Mouse (Mus musculus): ENCODE measurements around the gene Prr3. TPM values are rescaled to one million over a fixed set of nuclear protein-coding genes. Genes with fewer than 3 reads are reported as not detected.

Gene Prr3
- polyA plus RNA-seq, 1 experiment from 2014 or later = 46.6 TPM

DNA sequence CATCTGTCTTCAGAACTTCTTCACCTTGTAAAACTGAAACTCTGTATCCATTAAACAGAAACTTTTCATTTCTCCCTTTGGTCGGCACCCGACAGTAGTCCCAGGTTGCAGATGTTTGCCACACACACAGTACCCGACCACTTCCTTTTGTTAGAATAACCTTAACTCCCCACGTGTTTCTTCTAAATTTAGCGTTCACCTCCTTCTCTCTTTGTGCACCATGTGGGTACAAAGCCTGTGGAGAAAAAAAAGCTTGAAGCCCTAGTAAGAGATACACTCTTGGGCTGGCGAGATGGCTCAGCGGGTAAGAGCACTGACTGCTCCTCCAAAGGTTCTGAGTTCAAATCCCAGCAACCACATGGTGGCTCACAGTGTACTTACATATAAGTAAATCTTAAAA is 19.3 kb upstream of the Prr3 start:
- Histone ChIP-seq H3K9me3 (ENCODE audit: low read length) (no peaks in the 10 kb centered on the region), H3K27ac (ENCODE audit: low read length) (no peak overlapping the region), H3K4me1 (ENCODE audit: insufficient read depth, low read length) (peaks cover 8% of the 10 kb centered on the region), H3K27me3 (ENCODE audit: insufficient read depth, low read length) (no peaks in the 10 kb centered on the region), H3K4me2 (replicated peaks; ENCODE audit: low read depth, low read length) (no peak overlapping the region), H3K9ac (replicated peaks; ENCODE audit: low read length) (no peak overlapping the region), H3K4me3 (ENCODE audit: low read length) (no peak overlapping the region), H3K36me3 (ENCODE audit: insufficient read depth, low read length) (no peaks in the 10 kb centered on the region)
- 84% methylated on average over 7 of the region's 7 CpGs for WGBS
- no peak for ATAC-seq (ENCODE audit: low FRiP score, low TSS enrichment)

DNA sequence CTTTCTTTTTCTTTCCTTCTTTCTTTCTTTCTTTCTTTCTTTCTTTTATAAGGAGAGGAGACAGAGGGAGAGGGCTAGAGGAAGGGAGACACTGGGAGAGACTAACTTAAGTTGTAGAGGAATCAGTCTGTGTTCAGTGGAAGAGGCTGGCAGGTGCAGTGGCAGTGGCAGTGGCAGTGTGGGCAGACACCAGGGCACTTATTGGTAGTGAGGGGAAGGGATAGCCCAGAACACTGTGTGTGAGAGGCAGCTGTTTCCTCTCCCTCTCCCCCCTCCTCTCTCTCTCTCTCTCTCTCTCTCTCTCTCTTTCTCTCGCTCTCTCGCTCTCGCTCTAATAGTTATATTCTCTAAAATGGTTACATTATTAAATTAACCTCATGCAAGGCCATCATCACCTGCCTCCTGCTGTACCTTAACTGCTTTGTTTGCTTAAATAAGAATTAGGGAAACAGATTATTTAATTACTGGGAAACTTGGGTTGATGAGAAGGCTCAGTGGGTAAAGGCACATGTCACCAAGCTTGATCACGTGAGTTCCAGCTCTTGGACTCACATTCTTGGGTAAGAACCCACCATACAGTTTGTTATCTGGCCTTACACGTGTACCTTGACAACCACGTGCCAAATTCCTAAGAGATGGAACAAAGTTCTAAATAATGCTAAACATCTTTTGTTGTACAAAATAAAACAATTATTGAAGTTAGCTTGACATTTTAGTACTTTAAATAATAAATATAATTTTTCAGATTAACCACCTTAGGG is 18.7 kb upstream of the Prr3 start:
- H3K4me1 ChIP-seq (ENCODE audit: insufficient read depth, low read length) = peaks cover 8% of the 10 kb centered on the region
- H3K9me3 ChIP-seq (ENCODE audit: low read length) = no peaks in the 10 kb centered on the region
- no peaks in the 10 kb centered on the region for H3K27me3 ChIP-seq (ENCODE audit: insufficient read depth, low read length)
- no peak overlapping the region for H3K9ac ChIP-seq (replicated peaks; ENCODE audit: low read length)
- ATAC-seq (ENCODE audit: low FRiP score, low TSS enrichment) = no peak
- H3K4me3 ChIP-seq (ENCODE audit: low read length) = no peak overlapping the region
- 90% methylated on average over 6 of the region's 6 CpGs for WGBS
- no peak overlapping the region for H3K4me2 ChIP-seq (replicated peaks; ENCODE audit: low read depth, low read length)
- no peak overlapping the region for H3K27ac ChIP-seq (ENCODE audit: low read length)
- H3K36me3 ChIP-seq (ENCODE audit: insufficient read depth, low read length) = no peaks in the 10 kb centered on the region

DNA sequence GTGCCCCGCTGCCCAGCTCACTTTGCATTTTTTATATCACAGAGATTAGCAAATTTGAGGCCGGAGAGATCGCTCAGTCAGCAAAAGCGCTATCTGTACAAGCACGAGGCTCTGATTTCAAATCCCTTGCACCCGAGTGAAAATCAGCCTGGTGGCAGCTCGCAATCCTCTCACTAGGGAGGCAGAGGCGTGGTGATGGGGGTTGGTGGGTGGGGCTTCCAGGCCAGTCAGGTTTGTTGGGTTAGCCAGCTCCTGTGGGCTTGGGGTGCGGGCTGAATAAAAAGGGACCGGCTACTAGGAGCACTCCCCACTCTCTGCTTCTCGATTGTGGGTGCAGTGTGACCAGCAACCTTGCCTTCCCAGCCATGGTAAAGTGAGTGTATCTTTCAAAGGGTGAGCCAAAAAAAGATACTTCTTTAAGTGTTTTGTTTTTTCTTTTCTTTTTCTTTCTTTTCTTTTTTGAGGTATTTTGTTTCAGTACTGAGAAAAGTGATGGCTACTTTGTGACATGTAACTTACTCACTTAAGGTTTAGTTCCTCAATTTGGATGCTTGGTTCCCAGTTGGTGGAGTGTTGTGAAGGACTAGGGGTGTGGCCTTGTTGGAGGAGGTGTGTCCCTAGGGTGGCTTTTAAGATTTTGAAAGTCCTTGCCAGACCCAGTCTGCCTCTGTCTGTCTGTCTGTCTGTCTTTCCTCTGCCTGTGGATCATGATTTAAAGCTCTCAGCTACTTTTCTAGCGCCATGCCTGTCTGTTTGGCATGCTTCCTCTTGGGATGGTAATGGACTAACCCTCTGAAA is 17.9 kb upstream of the Prr3 start:
- Histone ChIP-seq H3K4me2 (replicated peaks; ENCODE audit: low read depth, low read length) (no peak overlapping the region), H3K9ac (replicated peaks; ENCODE audit: low read length) (no peak overlapping the region), H3K27me3 (ENCODE audit: insufficient read depth, low read length) (no peaks in the 10 kb centered on the region), H3K4me1 (ENCODE audit: insufficient read depth, low read length) (peaks cover 8% of the 10 kb centered on the region), H3K36me3 (ENCODE audit: insufficient read depth, low read length) (no peaks in the 10 kb centered on the region), H3K27ac (ENCODE audit: low read length) (no peak overlapping the region), H3K4me3 (ENCODE audit: low read length) (no peak overlapping the region), H3K9me3 (ENCODE audit: low read length) (no peaks in the 10 kb centered on the region)
- no peak for ATAC-seq (ENCODE audit: low FRiP score, low TSS enrichment)
- 58% methylated on average over 12 of the region's 12 CpGs for WGBS

DNA sequence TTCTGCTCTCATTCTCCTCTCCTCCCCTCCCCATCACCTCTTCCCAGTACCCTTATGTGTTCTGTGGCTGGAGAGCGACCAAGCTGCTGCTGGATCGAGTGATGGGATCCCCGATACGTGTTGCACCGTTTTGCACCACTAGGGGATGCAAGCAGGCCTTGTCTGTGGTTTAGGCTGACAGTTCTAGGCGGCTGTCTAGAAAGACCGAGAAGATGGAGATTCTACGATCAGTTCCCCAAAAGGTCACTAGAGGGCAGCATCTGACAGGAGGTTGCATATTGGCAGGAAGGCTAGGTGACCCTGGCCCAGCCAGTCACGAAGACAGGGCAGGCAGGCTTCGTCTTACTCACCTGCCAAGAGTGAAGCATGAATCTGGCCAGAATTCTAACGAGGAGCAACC is 16.9 kb upstream of the Prr3 start:
- no peak overlapping the region for H3K9ac ChIP-seq (replicated peaks; ENCODE audit: low read length)
- H3K4me1 ChIP-seq (ENCODE audit: insufficient read depth, low read length) = peaks cover 8% of the 10 kb centered on the region
- no peak overlapping the region for H3K4me3 ChIP-seq (ENCODE audit: low read length)
- no peak overlapping the region for H3K4me2 ChIP-seq (replicated peaks; ENCODE audit: low read depth, low read length)
- peak; percentile 80 for ATAC-seq (ENCODE audit: low FRiP score, low TSS enrichment)
- no peaks in the 10 kb centered on the region for H3K36me3 ChIP-seq (ENCODE audit: insufficient read depth, low read length)
- no peaks in the 10 kb centered on the region for H3K9me3 ChIP-seq (ENCODE audit: low read length)
- no peaks in the 10 kb centered on the region for H3K27me3 ChIP-seq (ENCODE audit: insufficient read depth, low read length)
- 0% methylated on average over 11 of the region's 11 CpGs for WGBS
- H3K27ac ChIP-seq (ENCODE audit: low read length) = no peak overlapping the region

DNA sequence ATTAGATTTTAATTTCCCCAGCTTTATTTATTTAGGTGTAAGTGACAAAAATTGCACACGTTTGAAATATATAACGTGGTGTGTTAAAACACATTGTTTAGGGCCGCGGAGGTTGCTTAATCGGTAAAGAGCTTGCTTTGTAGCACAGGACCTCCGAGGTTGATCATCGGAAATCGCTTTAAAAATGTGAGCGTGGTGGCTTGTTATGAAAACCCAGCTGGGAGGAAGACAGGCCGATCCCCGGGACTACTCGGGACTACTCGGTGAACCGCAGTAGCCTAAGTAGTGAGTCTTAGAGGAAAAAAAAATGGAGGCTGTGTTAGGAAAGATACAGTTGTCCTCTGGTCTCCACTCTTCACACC is 14.8 kb upstream of the Prr3 start:
- Histone ChIP-seq H3K9me3 (ENCODE audit: low read length) (no peaks in the 10 kb centered on the region), H3K27me3 (ENCODE audit: insufficient read depth, low read length) (no peaks in the 10 kb centered on the region), H3K36me3 (ENCODE audit: insufficient read depth, low read length) (no peaks in the 10 kb centered on the region), H3K9ac (replicated peaks; ENCODE audit: low read length) (peak overlapping the region; percentile 65), H3K4me1 (ENCODE audit: insufficient read depth, low read length) (peaks cover 8% of the 10 kb centered on the region), H3K4me3 (ENCODE audit: low read length) (peak overlapping the region; percentile 62), H3K4me2 (replicated peaks; ENCODE audit: low read depth, low read length) (peak overlapping the region; percentile 80), H3K27ac (ENCODE audit: low read length) (0 out of 2 replicates have a peak overlapping the region, but pooled peaks have one; percentile 39)
- 5% methylated on average over 14 of the region's 14 CpGs for WGBS
- ATAC-seq (ENCODE audit: low FRiP score, low TSS enrichment) = no peak

DNA sequence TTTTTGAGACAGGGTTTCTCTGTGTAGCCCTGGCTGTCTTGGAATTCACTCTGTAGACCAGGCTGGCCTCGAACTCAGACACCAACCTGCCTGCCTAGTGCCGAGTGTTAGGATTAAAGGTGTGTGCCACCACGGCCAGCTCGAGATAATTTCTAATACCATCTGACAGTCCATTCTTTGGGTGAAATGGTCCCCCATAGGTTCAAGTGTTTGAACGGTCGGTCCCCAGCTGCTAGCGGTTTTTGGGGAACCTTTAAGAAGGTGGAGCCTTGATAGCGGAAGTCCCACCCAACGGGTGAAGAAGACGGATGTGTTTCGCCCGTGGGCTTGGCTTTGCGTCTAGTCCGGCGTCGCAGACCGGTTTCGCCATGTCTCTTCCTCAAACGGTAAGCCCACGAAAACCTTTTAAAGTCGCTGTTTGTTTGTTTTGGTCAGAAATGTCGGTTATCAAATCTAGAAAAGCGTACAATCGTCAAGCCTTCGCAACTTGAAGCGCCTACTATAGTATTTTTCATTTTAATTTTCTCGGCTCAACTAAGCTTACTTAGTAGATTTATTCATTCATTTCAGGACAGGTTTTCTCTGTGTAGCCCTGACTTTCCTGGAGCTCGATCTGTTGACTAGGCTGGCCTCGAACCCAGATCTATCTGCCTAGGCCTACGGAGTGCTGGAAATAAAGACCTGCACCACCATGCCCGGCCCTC is 14.3 kb upstream of the Prr3 start:
- peaks cover 8% of the 10 kb centered on the region for H3K4me1 ChIP-seq (ENCODE audit: insufficient read depth, low read length)

DNA sequence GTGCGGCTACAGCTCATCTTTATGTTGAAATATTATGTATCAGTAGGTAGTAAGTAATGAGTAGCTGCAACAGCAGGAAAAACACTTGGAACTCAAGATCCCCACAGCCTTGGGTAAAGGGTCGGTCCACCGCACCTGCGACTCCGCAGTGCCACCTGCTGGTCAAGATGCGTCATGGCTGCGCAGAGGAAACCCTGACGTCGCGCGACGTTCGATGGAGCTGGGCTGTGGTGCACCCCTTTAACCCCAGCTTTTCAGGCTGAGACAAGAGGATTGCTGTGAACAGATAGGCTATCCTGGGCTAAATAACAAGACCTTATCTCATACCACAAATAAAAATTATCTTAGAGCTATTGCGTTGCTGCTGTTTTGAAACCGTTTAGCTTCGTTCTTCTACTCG is 13.6 kb upstream of the Prr3 start:
- H3K27ac ChIP-seq (ENCODE audit: low read length) = no peak overlapping the region
- peak overlapping the region; percentile 80 for H3K4me2 ChIP-seq (replicated peaks; ENCODE audit: low read depth, low read length)
- 6% methylated on average over 17 of the region's 17 CpGs for WGBS
- H3K27me3 ChIP-seq (ENCODE audit: insufficient read depth, low read length) = no peaks in the 10 kb centered on the region
- ATAC-seq (ENCODE audit: low FRiP score, low TSS enrichment) = peak; percentile 73
- no peaks in the 10 kb centered on the region for H3K9me3 ChIP-seq (ENCODE audit: low read length)
- H3K9ac ChIP-seq (replicated peaks; ENCODE audit: low read length) = no peak overlapping the region
- peaks cover 8% of the 10 kb centered on the region for H3K4me1 ChIP-seq (ENCODE audit: insufficient read depth, low read length)
- peak overlapping the region; percentile 62 for H3K4me3 ChIP-seq (ENCODE audit: low read length)
- peaks cover 11% of the 10 kb centered on the region for H3K36me3 ChIP-seq (ENCODE audit: insufficient read depth, low read length)

More for the DNA sequence above, 14.3 kb upstream of the Prr3 start:
- Histone ChIP-seq H3K27me3 (ENCODE audit: insufficient read depth, low read length) (no peaks in the 10 kb centered on the region), H3K4me3 (ENCODE audit: low read length) (peak overlapping the region; percentile 62), H3K36me3 (ENCODE audit: insufficient read depth, low read length) (peaks cover 4% of the 10 kb centered on the region), H3K9ac (replicated peaks; ENCODE audit: low read length) (peak overlapping the region; percentile 65), H3K9me3 (ENCODE audit: low read length) (no peaks in the 10 kb centered on the region), H3K27ac (ENCODE audit: low read length) (0 out of 2 replicates have a peak overlapping the region, but pooled peaks have one; percentile 39), H3K4me2 (replicated peaks; ENCODE audit: low read depth, low read length) (peak overlapping the region; percentile 80)
- 3% methylated on average over 31 of the region's 31 CpGs for WGBS
- ATAC-seq (ENCODE audit: low FRiP score, low TSS enrichment) = peak; percentile 62; the same call in 1 of the 2 replicates

DNA sequence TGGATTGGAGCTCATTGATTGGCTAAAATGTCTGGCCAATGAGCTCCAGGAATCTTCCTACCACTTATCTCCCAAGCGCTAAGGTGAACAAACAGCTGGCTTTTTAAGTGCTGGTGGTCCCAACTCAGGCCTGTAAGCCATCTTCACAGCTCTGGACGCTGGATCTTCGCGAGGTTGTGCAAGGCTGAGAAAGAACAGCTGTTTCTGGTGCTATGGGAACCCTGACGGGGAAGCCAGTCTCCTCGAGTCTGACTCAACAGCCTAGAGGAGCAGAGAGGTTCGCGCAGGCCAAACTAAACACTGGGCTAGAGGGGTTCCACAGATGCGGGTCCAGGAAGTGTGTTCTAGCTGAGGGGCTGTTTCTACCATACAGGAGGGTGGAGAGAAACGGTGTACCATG is 11.7 kb upstream of the Prr3 start:
- no peaks in the 10 kb centered on the region for H3K9me3 ChIP-seq (ENCODE audit: low read length)
- no peak for ATAC-seq (ENCODE audit: low FRiP score, low TSS enrichment)
- no peak overlapping the region for H3K9ac ChIP-seq (replicated peaks; ENCODE audit: low read length)
- 33% methylated on average over 10 of the region's 10 CpGs for WGBS
- peaks cover 8% of the 10 kb centered on the region for H3K4me1 ChIP-seq (ENCODE audit: insufficient read depth, low read length)
- no peak overlapping the region for H3K4me3 ChIP-seq (ENCODE audit: low read length)
- H3K27me3 ChIP-seq (ENCODE audit: insufficient read depth, low read length) = no peaks in the 10 kb centered on the region
- H3K4me2 ChIP-seq (replicated peaks; ENCODE audit: low read depth, low read length) = no peak overlapping the region; the same call in 1 of the 2 replicates
- H3K36me3 ChIP-seq (ENCODE audit: insufficient read depth, low read length) = peaks cover 29% of the 10 kb centered on the region
- no peak overlapping the region for H3K27ac ChIP-seq (ENCODE audit: low read length)

DNA sequence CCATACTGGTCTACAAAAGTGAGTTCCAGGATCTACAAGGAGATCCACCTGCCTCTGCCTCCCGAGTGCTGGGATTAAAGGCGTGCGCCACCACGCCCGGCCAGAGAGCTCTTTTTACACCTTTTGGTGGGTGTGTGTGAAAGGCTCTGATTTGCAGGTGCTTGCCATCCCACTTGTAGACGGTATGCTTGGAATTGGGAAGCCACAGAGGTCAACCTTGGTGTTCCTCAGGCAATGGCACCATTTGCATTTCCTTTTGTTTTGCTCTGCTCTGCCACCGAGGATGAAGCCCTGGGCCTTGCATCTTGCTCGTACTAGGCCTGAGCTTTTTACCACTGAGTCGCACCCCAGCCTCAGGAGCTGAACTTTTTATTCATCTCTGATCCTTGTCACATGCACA is 1.7 kb upstream of the Prr3 start:
- no peak overlapping the region for H3K4me3 ChIP-seq (ENCODE audit: low read length)
- no peak for ATAC-seq (ENCODE audit: low FRiP score, low TSS enrichment)
- H3K4me2 ChIP-seq (replicated peaks; ENCODE audit: low read depth, low read length) = no peak overlapping the region
- H3K36me3 ChIP-seq (ENCODE audit: insufficient read depth, low read length) = peaks cover 30% of the 10 kb centered on the region
- H3K4me1 ChIP-seq (ENCODE audit: insufficient read depth, low read length) = peaks cover 17% of the 10 kb centered on the region
- no peaks in the 10 kb centered on the region for H3K27me3 ChIP-seq (ENCODE audit: insufficient read depth, low read length)
- H3K9ac ChIP-seq (replicated peaks; ENCODE audit: low read length) = no peak overlapping the region
- no peak overlapping the region for H3K27ac ChIP-seq (ENCODE audit: low read length)
- 93% methylated on average over 9 of the region's 9 CpGs for WGBS
- H3K9me3 ChIP-seq (ENCODE audit: low read length) = no peaks in the 10 kb centered on the region

All from kidney, embryonic 16.5 days (tissue).